Mouse (Mus musculus) heart, postnatal 0 days (tissue): ENCODE measurements around the gene Cbfa2t3. TPM values are rescaled to one million over a fixed set of nuclear protein-coding genes. Genes with fewer than 3 reads are reported as not detected.
A peak's percentile ranks its signal among the peaks of the same experiment; 100 is the strongest.

Source experiments
- ATAC-seq: fragments of 200-750 bp; cut with Nextera tagmentation; 2 replicates; pipeline ENCODE4 v1.8.0; 2017; ENCODE audit warnings: low read depth, moderate number of reproducible peaks, moderate library complexity; ENCODE audit not compliant: insufficient read depth
- DNase-seq: peaks from one replicate; pipeline ENCODE4 v3.0.0-alpha.2; 2016; ENCODE audit warnings: low spot score
- H3K27ac ChIP-seq: fragments of 300-500 bp; sonication (generic); 2 replicates; pipeline ENCODE4 v1.5.1; 2014; ENCODE audit warnings: low read depth, mild to moderate bottlenecking
- H3K27me3 ChIP-seq: fragments of 300-500 bp; sonication (generic); 2 replicates; pipeline ENCODE4 v1.6.1; 2014; ENCODE audit warnings: low read length, mixed read lengths; ENCODE audit not compliant: control insufficient read depth, insufficient read depth
- H3K36me3 ChIP-seq: fragments of 300-500 bp; sonication (generic); replicated peaks from 2 replicates; pipeline ENCODE4 v1.6.1; 2014; ENCODE audit warnings: low read length, mixed read lengths; ENCODE audit not compliant: control insufficient read depth, insufficient read depth
- H3K4me1 ChIP-seq: fragments of 300-500 bp; sonication (generic); 2 replicates; pipeline ENCODE4 v1.6.1; 2014; ENCODE audit warnings: antibody characterized with exemption; ENCODE audit not compliant: control insufficient read depth, insufficient read depth
- H3K4me2 ChIP-seq: fragments of 300-500 bp; sonication (generic); 2 replicates; pipeline ENCODE4 v1.6.1; 2014; ENCODE audit warnings: low read depth, mild to moderate bottlenecking, low read length, moderate library complexity
- H3K4me3 ChIP-seq: fragments of 300-500 bp; sonication (generic); 2 replicates; pipeline ENCODE4 v1.5.1; 2014; ENCODE audit warnings: low read depth, low read length
- H3K9ac ChIP-seq: fragments of 300-500 bp; sonication (generic); replicated peaks from 2 replicates; pipeline ENCODE4 v1.6.1; 2014; ENCODE audit warnings: low read depth, low read length, mixed read lengths
- H3K9me3 ChIP-seq: fragments of 300-500 bp; sonication (generic); replicated peaks from 2 replicates; pipeline ENCODE4 v1.6.1; 2016; ENCODE audit warnings: low read length; ENCODE audit not compliant: control insufficient read depth
- CTCF ChIP-seq: IDR thresholded peaks from 2 replicates; pipeline ENCODE4 v1.5.1; 2016; ENCODE audit warnings: antibody characterized with exemption, control low read depth, low read depth
- EP300 ChIP-seq: IDR thresholded peaks from 2 replicates; pipeline ENCODE4 v1.6.1; 2016; ENCODE audit warnings: antibody characterized with exemption, low read depth
- WGBS: fragments of 180-500 bp; shearing (Covaris S2); extraction: QIAGEN DNeasy Blood & Tissue Kit; methylation state at CpG from one replicate; pipeline ENCODE4 v1.1.7; 2014; 5-methylcytosine and 5-hydroxymethylcytosine counted together
- polyA plus RNA-seq: library from polyadenylated mRNA; unstranded; fragments of >200 nt; fragmentation: Nextera tagmentation; extraction: Ambion mirVana; gene quantifications from 2 replicates; pipeline ENCODE4 v1.2.1, GENCODE M21; 2015
- total RNA-seq: library from RNA; depleted of rRNA; stranded (reverse); fragments of >200 nt; gene quantifications from 2 replicates; pipeline ENCODE4 v1.2.3, GENCODE M21; 2014; ENCODE audit warnings: low replicate concordance

Gene Cbfa2t3
- total and polyA plus RNA-seq, 2 experiments from 2014 or later: 1.1 to 4.3 TPM

DNA sequence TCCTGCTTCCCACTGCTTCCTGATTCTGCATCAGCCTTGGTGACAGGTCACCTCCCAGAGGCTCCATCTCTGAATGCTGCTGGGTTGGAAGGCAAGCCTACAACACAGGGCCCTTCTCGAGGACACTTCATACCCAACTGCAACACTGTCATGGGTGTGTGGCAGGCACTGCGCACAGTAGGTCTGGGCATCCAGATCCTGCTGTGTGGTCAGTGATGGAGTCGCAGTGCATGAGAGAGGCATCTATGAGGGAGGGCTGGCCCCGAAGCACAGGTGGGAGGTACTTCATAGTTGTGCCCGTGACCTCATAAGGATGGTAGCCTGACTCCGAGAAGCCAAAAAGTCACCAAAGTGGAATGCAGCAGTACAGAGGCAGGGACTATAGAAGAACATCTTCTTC, 26.3 kb upstream of the Cbfa2t3 start:
- no peak for TF ChIP-seq EP300
- Histone ChIP-seq H3K4me1 (peaks cover 6% of the 10 kb centered on the region), H3K9me3 (no peaks in the 10 kb centered on the region), H3K27me3 (peaks cover 28% of the 10 kb centered on the region), H3K4me2 (no peak overlapping the region), H3K27ac (no peak overlapping the region), H3K4me3 (no peak overlapping the region), H3K36me3 (no peaks in the 10 kb centered on the region), H3K9ac (no peak overlapping the region)
- DNase-seq (no peak), ATAC-seq (no peak)
- 84% methylated on average over 6 of the region's 6 CpGs for WGBS

DNA sequence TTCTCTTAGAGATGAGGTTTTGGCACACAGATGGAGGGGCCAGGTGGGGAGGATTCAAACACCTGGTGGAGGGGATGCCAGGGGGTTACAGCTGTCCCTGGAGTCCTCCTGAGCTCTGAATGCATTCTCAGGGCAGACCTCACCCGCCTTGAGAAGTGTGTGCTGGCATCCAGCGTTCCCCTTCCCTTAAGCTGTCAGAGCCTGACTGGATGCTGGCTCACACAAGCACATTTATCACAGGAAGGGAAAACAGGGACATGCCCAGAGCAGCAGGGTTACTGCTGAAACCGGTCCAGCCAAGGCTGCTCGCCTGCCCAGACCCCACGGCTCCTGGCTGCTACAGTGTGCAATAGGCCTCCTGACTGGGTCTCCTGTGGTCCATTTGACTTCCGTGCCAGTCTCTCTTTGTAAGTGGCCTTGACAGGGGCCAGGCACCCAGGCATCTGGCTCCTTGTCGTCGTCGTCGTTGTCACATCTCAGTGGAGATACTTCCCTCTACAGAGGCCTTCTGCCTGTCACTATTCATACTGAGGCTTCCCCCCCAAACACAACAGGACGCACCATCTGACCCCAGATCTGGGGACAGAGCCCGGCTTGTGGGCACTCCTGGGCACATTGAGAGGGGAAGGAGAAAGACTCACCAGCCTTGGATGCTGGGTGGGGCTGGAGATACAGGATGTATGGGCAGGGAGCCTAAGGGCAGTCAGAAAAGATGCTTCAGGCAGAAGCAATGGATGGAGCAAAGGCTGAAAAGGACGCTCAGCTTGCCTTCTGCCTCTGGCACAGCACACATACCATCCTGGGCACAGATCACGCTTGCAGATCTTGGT, 22.1 kb upstream of the Cbfa2t3 start:
- H3K9me3 ChIP-seq: no peaks in the 10 kb centered on the region
- peak overlapping the region; percentile 47 for H3K4me2 ChIP-seq
- 22% methylated on average over 14 of the region's 14 CpGs for WGBS
- DNase-seq: peak; percentile 41
- H3K4me3 ChIP-seq: no peak overlapping the region
- H3K36me3 ChIP-seq: no peaks in the 10 kb centered on the region
- H3K4me1 ChIP-seq: peaks cover 11% of the 10 kb centered on the region
- no peak for TF ChIP-seq CTCF
- no peak for TF ChIP-seq EP300
- H3K27me3 ChIP-seq: peaks cover 52% of the 10 kb centered on the region
- H3K27ac ChIP-seq: no peak overlapping the region
- peak; percentile 37 for ATAC-seq
- H3K9ac ChIP-seq: no peak overlapping the region

DNA sequence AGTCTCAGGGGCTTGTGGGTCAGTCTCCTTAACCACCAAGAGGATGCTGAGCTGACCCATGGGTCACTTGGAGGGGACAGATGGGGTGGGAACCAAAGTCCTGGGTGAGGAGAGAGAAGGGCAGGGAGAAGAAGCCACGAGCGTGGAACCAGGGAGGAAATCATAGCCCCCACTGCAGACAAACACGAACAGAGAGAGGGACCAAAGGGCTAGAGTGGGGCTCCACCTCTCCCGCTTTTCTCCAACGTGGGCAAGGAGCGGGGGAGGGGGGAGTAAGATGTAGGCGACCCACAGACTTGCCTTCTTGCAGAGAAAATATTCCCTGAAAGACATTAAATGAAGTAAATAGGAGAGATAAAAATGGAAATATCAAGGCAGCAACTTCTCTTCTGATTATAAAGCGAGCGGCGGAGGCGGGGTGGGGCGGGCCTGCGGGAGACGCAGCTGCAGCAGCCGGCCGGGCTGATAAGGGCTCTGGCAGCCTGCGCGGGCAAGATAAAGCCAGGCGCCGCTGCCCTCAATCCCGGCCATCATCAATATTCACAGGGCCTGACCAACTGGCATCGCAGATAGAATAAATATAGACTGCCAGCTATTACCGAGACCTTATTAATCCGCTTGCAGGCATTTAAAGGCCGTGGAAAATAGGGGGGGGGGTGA, 21.3 kb upstream of the Cbfa2t3 start:
- peak; percentile 36 for DNase-seq
- Histone ChIP-seq H3K9me3 (no peaks in the 10 kb centered on the region), H3K27ac (0 out of 2 replicates have a peak overlapping the region, but pooled peaks have one; percentile 11), H3K4me3 (peak overlapping the region; percentile 15), H3K36me3 (no peaks in the 10 kb centered on the region), H3K27me3 (peaks cover 52% of the 10 kb centered on the region), H3K9ac (no peak overlapping the region), H3K4me1 (peaks cover 11% of the 10 kb centered on the region), H3K4me2 (peak overlapping the region; percentile 47)
- no peak for TF ChIP-seq CTCF
- 3% methylated on average over 25 of the region's 25 CpGs for WGBS
- 0 out of 2 replicates have a peak, but pooled peaks have one; percentile 32 for ATAC-seq

DNA sequence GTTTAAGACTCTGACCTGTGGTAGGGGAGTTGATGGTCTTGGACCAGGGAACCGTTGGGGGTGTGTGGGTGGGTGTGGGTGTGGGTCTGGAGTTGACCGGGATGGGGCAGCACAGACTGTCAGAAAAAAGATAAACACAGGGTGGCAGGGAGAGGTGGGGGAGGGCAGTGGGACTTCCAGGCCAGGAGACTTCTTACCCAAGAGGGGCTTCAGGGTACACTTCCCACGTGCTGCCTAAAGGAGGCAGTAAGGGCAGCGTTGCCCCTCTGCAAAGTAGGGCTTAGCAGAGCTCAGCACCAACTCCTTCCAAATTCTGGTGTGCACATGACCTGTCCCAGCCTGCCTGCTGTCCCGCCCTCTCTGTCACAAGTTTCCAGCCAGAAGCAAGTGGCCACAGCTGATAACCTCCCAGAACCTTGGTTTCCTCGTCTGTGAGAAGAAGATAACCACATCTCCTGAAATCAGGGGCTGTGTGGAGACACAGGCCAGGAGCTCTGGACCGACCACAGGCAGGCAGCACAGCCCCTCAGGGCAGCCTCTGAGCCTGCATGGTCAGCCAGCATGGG, 20.7 kb upstream of the Cbfa2t3 start:
- WGBS: 11% methylated on average over 7 of the region's 7 CpGs
- no peaks in the 10 kb centered on the region for H3K9me3 ChIP-seq
- peak overlapping the region; percentile 47; the same call in 1 of the 2 replicates for H3K4me2 ChIP-seq
- DNase-seq: peak; percentile 48
- H3K4me3 ChIP-seq: no peak overlapping the region
- no peaks in the 10 kb centered on the region for H3K36me3 ChIP-seq
- TF ChIP-seq CTCF: no peak
- TF ChIP-seq EP300: no peak
- H3K9ac ChIP-seq: no peak overlapping the region
- H3K4me1 ChIP-seq: peaks cover 11% of the 10 kb centered on the region
- ATAC-seq: peak; percentile 58
- peaks cover 52% of the 10 kb centered on the region for H3K27me3 ChIP-seq
- 0 out of 2 replicates have a peak overlapping the region, but pooled peaks have one; percentile 11 for H3K27ac ChIP-seq

DNA sequence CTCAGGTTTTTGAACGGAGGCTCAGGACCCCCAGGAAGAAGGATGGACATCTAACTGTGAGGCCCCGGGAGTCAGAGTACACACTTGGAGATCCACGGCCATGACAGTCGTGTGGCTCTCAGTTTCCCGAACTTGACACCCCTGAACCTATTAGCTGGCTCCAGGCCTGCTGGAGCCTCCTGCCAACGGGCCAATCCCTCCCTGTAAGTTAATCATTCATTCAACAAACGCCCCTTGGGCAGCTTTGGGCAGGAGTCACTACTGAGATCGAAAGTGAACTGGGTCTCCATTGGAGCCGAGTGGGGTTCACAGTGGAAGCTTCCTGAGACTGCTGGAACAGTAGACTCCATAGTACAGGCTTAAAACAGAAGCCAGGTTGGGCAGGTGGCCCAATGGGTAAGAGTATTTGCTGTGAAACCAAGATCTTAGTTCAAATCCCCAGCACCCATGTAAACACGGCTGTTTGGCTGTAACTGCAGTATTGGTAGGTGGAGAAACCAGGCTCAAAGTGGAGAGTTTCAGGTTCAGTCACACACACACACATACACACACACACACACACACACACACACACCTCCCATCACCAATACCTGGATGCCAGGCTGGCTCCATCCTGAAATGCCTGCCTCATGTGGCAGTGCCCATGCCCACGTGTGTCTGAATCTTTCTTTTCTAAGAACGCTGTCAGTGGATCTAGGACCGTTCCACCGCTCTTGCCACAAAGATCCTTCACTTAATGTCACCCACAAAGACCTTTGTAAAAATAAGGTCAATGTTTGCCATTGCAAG, 20.0 kb upstream of the Cbfa2t3 start:
- H3K27me3 ChIP-seq: peaks cover 52% of the 10 kb centered on the region
- no peak overlapping the region for H3K4me2 ChIP-seq
- ATAC-seq: no peak
- H3K4me3 ChIP-seq: no peak overlapping the region
- 85% methylated on average over 14 of the region's 14 CpGs for WGBS
- no peak for TF ChIP-seq EP300
- no peak for TF ChIP-seq CTCF
- H3K9me3 ChIP-seq: no peaks in the 10 kb centered on the region
- no peak overlapping the region for H3K9ac ChIP-seq
- no peak overlapping the region for H3K27ac ChIP-seq
- H3K4me1 ChIP-seq: peaks cover 11% of the 10 kb centered on the region
- no peaks in the 10 kb centered on the region for H3K36me3 ChIP-seq
- no peak for DNase-seq
